Mouse (Mus musculus): Measurements from ENCODE around the gene Tab2.

- TF ChIP-seq CTCF (IDR thresholded peaks at IDR 0.05; ENCODE audit: low read depth, low read length), result no peak
- TF ChIP-seq POLR2A (IDR thresholded peaks at IDR 0.05; ENCODE audit: insufficient read depth, low read length), result no peak
These were observed 30.5 kb downstream of the Tab2 start for GRCm38 (mm10) chr10:7925481-7925880.
